Comparison of ENCODE assay signal across 13 mouse cellular contexts in genomic region chr2:45055034-45055615, GRCm38 (mm10).
DNase-seq lines count a peak whose midpoint lies in the region; ATAC-seq and TF ChIP-seq lines count a peak whose summit lies in the region.
"Had no signal": no experiment of that assay in that cellular context is flagged by ENCODE, and none has a peak within 500 bp of the region (broad histone marks: within the 10 kb centered on the region; RNA-seq: fewer than 3 reads in every experiment).

No protein-coding gene starts in this region.

- peak overlapping the region; percentile 35; the same call in 1 of the 2 replicates for H3K27ac ChIP-seq in heart, postnatal 0 days (ENCODE audit: low read depth)
- no peak overlapping the region for H3K27ac ChIP-seq in heart, adult 2 months
- H3K27ac ChIP-seq in spleen, adult 2 months (ENCODE audit: insufficient read depth, low read length), result peak overlapping the region; percentile 4; the same call in 1 of the 2 replicates

- TF ChIP-seq CTCF in heart, postnatal 0 days (IDR thresholded peaks at IDR 0.05; ENCODE audit: low read depth), result no peak
- no peak for TF ChIP-seq CTCF in heart, adult 2 months (IDR thresholded peaks at IDR 0.05)
- TF ChIP-seq CTCF in spleen, adult 2 months (IDR thresholded peaks at IDR 0.05; ENCODE audit: extremely low read depth, insufficient read depth, insufficient read length, insufficient replicate concordance), result no peak

- H3K9me3 ChIP-seq in heart, postnatal 0 days (replicated peaks; ENCODE audit: control insufficient read depth, low read length), result no peaks in the 10 kb centered on the region
- H3K9me3 ChIP-seq: hindbrain, embryonic 10.5 days had no signal

- H3K4me2 ChIP-seq in heart, postnatal 0 days (ENCODE audit: low read depth, low read length), result no peak overlapping the region

- no peak for TF ChIP-seq POLR2A in heart, adult 2 months (IDR thresholded peaks at IDR 0.05; ENCODE audit: insufficient read depth, low read depth, low read length)
- TF ChIP-seq POLR2A in spleen, adult 2 months (IDR thresholded peaks at IDR 0.05; ENCODE audit: low read depth, low read length), result no peak

- no peaks in the 10 kb centered on the region for H3K27me3 ChIP-seq in heart, postnatal 0 days (ENCODE audit: control insufficient read depth, insufficient read depth, low read length)
- H3K27me3 ChIP-seq in heart, adult 2 months (ENCODE audit: control insufficient read depth, insufficient read depth, low read length), result no peaks in the 10 kb centered on the region
- no peaks in the 10 kb centered on the region for H3K27me3 ChIP-seq in spleen, adult 2 months (ENCODE audit: control insufficient read depth, insufficient read depth, low read length)

- no peak overlapping the region for H3K9ac ChIP-seq in heart, postnatal 0 days (replicated peaks; ENCODE audit: low read depth, low read length)
- H3K9ac ChIP-seq in heart, adult 2 months (ENCODE audit: low read depth, low read length), result no peak overlapping the region

- H3K79me2 ChIP-seq in heart, adult 2 months (replicated peaks; ENCODE audit: control insufficient read depth, insufficient read depth, low read length), result no peaks in the 10 kb centered on the region

- intact Hi-C loops in heart, adult 2 months (cut with DNase I), result no loop called here

- no peak overlapping the region for H3K4me3 ChIP-seq in heart, postnatal 0 days (ENCODE audit: low read depth, low read length)
- no peak overlapping the region for H3K4me3 ChIP-seq in heart, adult 2 months
- H3K4me3 ChIP-seq in spleen, adult 2 months (ENCODE audit: extremely low read depth, insufficient read depth, insufficient read length), result no peak overlapping the region
- H3K4me3 ChIP-seq: hindbrain, embryonic 10.5 days; myocyte had no signal

- DNase-seq in heart, postnatal 0 days (ENCODE audit: low spot score), result no peak
- DNase-seq in heart, adult 2 months, result no peak
- DNase-seq in spleen, adult 2 months (ENCODE audit: low read depth in 1 of 2, low spot score in 2 of 2), result no peak
- DNase-seq in spleen, postnatal 10 days (ENCODE audit: low spot score in 2 of 2), result no peak
- peak; percentile 70 for DNase-seq in liver
- no peak for DNase-seq in cerebellum, adult 11 months
- DNase-seq in thymus, postnatal 10 days (ENCODE audit: low spot score in 2 of 2), result no peak
- DNase-seq: adrenal gland, postnatal 36 days; cerebellum, adult 11-12 months; spleen, adult 18-20 months; thymus, postnatal 36 days had no signal

- no peak for ATAC-seq in heart, postnatal 0 days (ENCODE audit: insufficient read depth, low read depth)

- no peaks in the 10 kb centered on the region for H3K36me3 ChIP-seq in heart, postnatal 0 days (replicated peaks; ENCODE audit: control insufficient read depth, insufficient read depth, low read length)
- peaks cover 3% of the 10 kb centered on the region for H3K36me3 ChIP-seq in heart, adult 2 months (ENCODE audit: control insufficient read depth, insufficient read depth, low read length)
- no peaks in the 10 kb centered on the region; the same call in 1 of the 2 replicates for H3K36me3 ChIP-seq in spleen, adult 2 months (ENCODE audit: control insufficient read depth, insufficient read depth, low read length)

- peaks cover 25% of the 10 kb centered on the region for H3K4me1 ChIP-seq in heart, postnatal 0 days (ENCODE audit: control insufficient read depth, insufficient read depth)
- peaks cover 6% of the 10 kb centered on the region for H3K4me1 ChIP-seq in heart, adult 2 months (ENCODE audit: control insufficient read depth, insufficient read depth, low read length)
- peaks cover 2% of the 10 kb centered on the region; the same call in 1 of the 2 replicates for H3K4me1 ChIP-seq in spleen, adult 2 months (ENCODE audit: control insufficient read depth, insufficient read depth, insufficient read length)

- WGBS in heart, postnatal 0 days, result 46% methylated on average over 8 of the region's 8 CpGs
- 56% methylated on average over 8 of the region's 8 CpGs for WGBS in heart, adult 2 months
- WGBS in spleen, adult 2 months, result 80% methylated on average over 8 of the region's 8 CpGs

- no peak for TF ChIP-seq EP300 in heart, postnatal 0 days (IDR thresholded peaks at IDR 0.05; ENCODE audit: low read depth)
- TF ChIP-seq EP300 in heart, adult 2 months (IDR thresholded peaks at IDR 0.05; ENCODE audit: insufficient read depth, low read depth, low read length), result no peak
